8 mouse cellular contexts compared by ENCODE assay signal in the genomic region with DNA sequence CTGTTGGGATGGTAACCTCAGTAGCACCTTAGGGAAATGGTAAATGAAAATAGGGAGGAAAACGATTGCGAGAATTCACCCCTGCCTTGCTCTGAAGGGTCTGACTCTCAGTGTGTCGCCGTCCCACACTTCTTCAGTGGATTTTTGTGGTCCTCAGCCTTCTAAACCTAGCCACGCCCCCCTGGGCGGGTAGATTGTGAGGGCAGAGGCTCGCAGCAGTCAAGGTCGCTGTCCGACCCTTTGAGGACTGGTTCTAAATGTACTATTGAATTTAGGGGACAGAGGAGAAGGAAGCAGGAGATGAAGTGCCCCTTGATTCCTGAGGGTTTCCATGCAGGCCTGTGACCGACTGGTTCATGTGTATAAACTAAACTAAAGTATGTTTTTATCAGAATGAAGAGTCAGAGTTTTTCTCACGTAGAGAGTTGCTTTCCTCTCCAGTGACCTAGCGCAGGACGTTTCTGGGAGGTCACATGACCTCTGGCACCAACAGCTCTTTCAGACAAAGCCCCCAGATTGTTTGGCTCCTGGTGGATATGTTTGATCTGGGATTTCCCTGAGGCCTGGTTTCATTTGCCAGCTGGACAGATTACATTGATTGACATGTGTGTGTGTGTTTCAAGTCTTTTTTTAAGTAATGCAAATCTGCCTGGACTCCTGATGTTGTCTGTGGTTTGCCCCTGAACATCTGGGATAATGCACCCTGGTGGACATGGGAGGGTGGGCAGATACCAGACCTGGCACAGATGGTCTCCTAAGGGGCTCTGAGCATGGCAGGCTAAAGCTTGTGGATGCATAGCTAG.
A peak's percentile ranks its signal among the peaks of the same experiment; 100 is the strongest.
DNase-seq lines count a peak whose midpoint lies in the region; ATAC-seq and TF ChIP-seq lines count a peak whose summit lies in the region.

No protein-coding gene starts in this region.

- TF ChIP-seq POLR2A in testis, adult 2 months (IDR thresholded peaks at IDR 0.05; ENCODE audit: control insufficient read depth, low read depth, low read length) = no peak

- H3K4me1 ChIP-seq in testis, adult 2 months (ENCODE audit: control insufficient read depth, insufficient read depth, low read length) = peaks cover 8% of the 10 kb centered on the region
- H3K4me1 ChIP-seq in midbrain, embryonic 10.5 days = peaks cover 21% of the 10 kb centered on the region

- no peak for ATAC-seq in activated CD4-positive, CD25-positive, alpha-beta regulatory T cell, adult 4 months
- ATAC-seq in erythroblast, adult 5-6 weeks (replicated peaks; ENCODE audit: low FRiP score, poor library complexity, severe bottlenecking) = no peak

- TF ChIP-seq CTCF in testis, adult 2 months (IDR thresholded peaks at IDR 0.05; ENCODE audit: control insufficient read depth, insufficient read depth, insufficient replicate concordance, low read depth, low read length) = no peak

- H3K36me3 ChIP-seq in testis, adult 2 months (ENCODE audit: control insufficient read depth, insufficient read depth, low read length) = no peaks in the 10 kb centered on the region
- no peaks in the 10 kb centered on the region for H3K36me3 ChIP-seq in midbrain, embryonic 10.5 days

- peak overlapping the region; percentile 15; the same call in 1 of the 2 replicates for H3K4me3 ChIP-seq in testis, adult 2 months (ENCODE audit: control insufficient read depth, low read depth, low read length)
- peak overlapping the region; percentile 50 for H3K4me3 ChIP-seq in midbrain, embryonic 10.5 days

- DNase-seq in adrenal gland, postnatal 25 days = peak; percentile 7
- no peak for DNase-seq in adrenal gland, postnatal 14 days
- no peak for DNase-seq in testis, postnatal 14 days (ENCODE audit: low spot score)
- DNase-seq in midbrain, embryonic 10.5 days (ENCODE audit: low spot score) = peak; percentile 63
- DNase-seq in urinary bladder, postnatal 14 days (ENCODE audit: low spot score) = no peak

- H3K27me3 ChIP-seq in testis, adult 2 months (ENCODE audit: control insufficient read depth, insufficient read depth, low read length) = no peaks in the 10 kb centered on the region
- H3K27me3 ChIP-seq in midbrain, embryonic 10.5 days (ENCODE audit: low read depth, poor library complexity, severe bottlenecking) = no peaks in the 10 kb centered on the region; the same call in 1 of the 2 replicates

- no peak overlapping the region for H3K27ac ChIP-seq in testis, adult 2 months (ENCODE audit: control insufficient read depth, insufficient read depth, low read depth, low read length)
- H3K27ac ChIP-seq in midbrain, embryonic 10.5 days (replicated peaks) = peak overlapping the region; percentile 75

- H3K9me3 ChIP-seq in midbrain, embryonic 10.5 days (replicated peaks) = no peaks in the 10 kb centered on the region

- 5% methylated on average over 13 of the region's 13 CpGs for WGBS in midbrain, embryonic 10.5 days

Comparison
In these comparisons a context has a peak if more than half of its experiments do, and no peak if none do; other contexts are left out.
1. DNase-seq: peak in adrenal gland, postnatal 25 days (single experiment) and midbrain, embryonic 10.5 days (single experiment); none in adrenal gland, postnatal 14 days (single experiment), testis, postnatal 14 days (single experiment) and urinary bladder, postnatal 14 days (single experiment).